Mouse (Mus musculus) lung, embryonic 15.5 days (tissue): ENCODE measurements around the gene Hnrnpd. TPM values are rescaled to one million over a fixed set of nuclear protein-coding genes. Genes with fewer than 3 reads are reported as not detected.

ENCODE experiments used
- ATAC-seq: fragments of 200-750 bp; cut with Nextera tagmentation; 2 replicates; pipeline ENCODE4 v1.8.0; 2017; ENCODE audit warnings: moderate number of reproducible peaks, borderline replicate concordance; ENCODE audit not compliant: low FRiP score, low TSS enrichment; ENCODE audit errors: extremely low read depth
- H3K27ac ChIP-seq: fragments of 300-500 bp; sonication (generic); 2 replicates; pipeline ENCODE4 v1.5.1; 2015; ENCODE audit warnings: moderate library complexity, mild to moderate bottlenecking, inconsistent platforms
- H3K27me3 ChIP-seq: fragments of 300-500 bp; sonication (generic); 2 replicates; pipeline ENCODE4 v1.6.1; 2015; ENCODE audit warnings: inconsistent platforms
- H3K36me3 ChIP-seq: fragments of 300-500 bp; sonication (generic); 2 replicates; pipeline ENCODE4 v1.6.1; 2015; ENCODE audit warnings: inconsistent platforms
- H3K4me1 ChIP-seq: fragments of 300-500 bp; sonication (generic); 2 replicates; pipeline ENCODE4 v1.6.1; 2015; ENCODE audit warnings: inconsistent platforms
- H3K4me2 ChIP-seq: fragments of 300-500 bp; sonication (generic); 2 replicates; pipeline ENCODE4 v1.6.1; 2015; ENCODE audit warnings: inconsistent platforms, mild to moderate bottlenecking, moderate library complexity
- H3K4me3 ChIP-seq: fragments of 300-500 bp; sonication (generic); 2 replicates; pipeline ENCODE4 v1.5.1; 2015; ENCODE audit warnings: mild to moderate bottlenecking, inconsistent platforms
- H3K9ac ChIP-seq: fragments of 300-500 bp; sonication (generic); 2 replicates; pipeline ENCODE4 v1.6.1; 2015; ENCODE audit warnings: inconsistent platforms
- H3K9me3 ChIP-seq: fragments of 300-500 bp; sonication (generic); 2 replicates; pipeline ENCODE4 v1.6.1; 2016; ENCODE audit warnings: inconsistent platforms
- WGBS: fragments of 180-500 bp; shearing (Covaris S2); methylation state at CpG from one replicate; pipeline ENCODE4 v1.1.7; 2015; 5-methylcytosine and 5-hydroxymethylcytosine counted together
- polyA plus RNA-seq: library from polyadenylated mRNA; unstranded; fragments of >200 nt; fragmentation: Nextera tagmentation; extraction: Ambion mirVana; gene quantifications from 2 replicates; pipeline ENCODE4 v1.2.1, GENCODE M21; 2015

The Hnrnpd gene
- polyA plus RNA-seq, 1 experiment from 2014 or later, result 201 TPM

- H3K4me2 ChIP-seq, result no peak overlapping the region
- H3K4me1 ChIP-seq, result no peaks in the 10 kb centered on the region
- H3K27ac ChIP-seq, result no peak overlapping the region
- H3K9ac ChIP-seq, result no peak overlapping the region
- 75% methylated on average over 7 of the region's 7 CpGs for WGBS
- H3K9me3 ChIP-seq, result no peaks in the 10 kb centered on the region
- no peaks in the 10 kb centered on the region for H3K36me3 ChIP-seq
- ATAC-seq, result no peak
- H3K27me3 ChIP-seq, result no peaks in the 10 kb centered on the region
- H3K4me3 ChIP-seq, result no peak overlapping the region
Measured at GRCm38 (mm10) chr5:100000048-100000447, 21.3 kb upstream of the Hnrnpd start.

- no peak overlapping the region for H3K4me2 ChIP-seq
- H3K9me3 ChIP-seq, result no peaks in the 10 kb centered on the region
- no peak overlapping the region for H3K27ac ChIP-seq
- H3K4me3 ChIP-seq, result no peak overlapping the region
- no peaks in the 10 kb centered on the region for H3K4me1 ChIP-seq
- H3K36me3 ChIP-seq, result no peaks in the 10 kb centered on the region
- no peaks in the 10 kb centered on the region for H3K27me3 ChIP-seq
- H3K9ac ChIP-seq, result no peak overlapping the region
- 93% methylated on average over 3 of the region's 3 CpGs for WGBS
- no peak for ATAC-seq
Measured at GRCm38 (mm10) chr5:99994680-99995079, 15.9 kb upstream of the Hnrnpd start.

DNA sequence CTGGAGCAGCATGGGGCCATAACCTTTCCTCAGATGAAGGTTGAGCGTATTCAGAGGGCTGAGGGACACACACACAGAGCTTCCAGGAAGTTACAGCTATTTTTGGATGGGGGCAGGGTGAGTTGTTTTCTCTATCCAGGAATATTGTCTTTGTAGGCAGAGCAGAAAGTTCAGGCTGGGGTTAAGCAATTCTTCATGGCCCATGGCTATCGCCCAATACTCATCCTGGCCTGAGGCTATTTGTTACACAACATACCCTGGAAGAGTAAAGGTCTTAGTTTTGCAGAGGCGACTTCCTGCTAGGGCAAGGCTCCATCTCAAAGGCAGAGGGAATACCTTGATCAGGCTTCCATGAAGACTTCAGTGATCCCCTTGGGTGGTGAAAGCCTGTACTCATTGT, 15.4 kb upstream of the Hnrnpd start:
- WGBS, result 63% methylated on average over 3 of the region's 3 CpGs
- Histone ChIP-seq H3K9me3 (no peaks in the 10 kb centered on the region), H3K36me3 (no peaks in the 10 kb centered on the region), H3K4me2 (no peak overlapping the region), H3K4me1 (no peaks in the 10 kb centered on the region), H3K9ac (no peak overlapping the region), H3K27me3 (no peaks in the 10 kb centered on the region), H3K27ac (no peak overlapping the region), H3K4me3 (no peak overlapping the region)
- ATAC-seq, result no peak

DNA sequence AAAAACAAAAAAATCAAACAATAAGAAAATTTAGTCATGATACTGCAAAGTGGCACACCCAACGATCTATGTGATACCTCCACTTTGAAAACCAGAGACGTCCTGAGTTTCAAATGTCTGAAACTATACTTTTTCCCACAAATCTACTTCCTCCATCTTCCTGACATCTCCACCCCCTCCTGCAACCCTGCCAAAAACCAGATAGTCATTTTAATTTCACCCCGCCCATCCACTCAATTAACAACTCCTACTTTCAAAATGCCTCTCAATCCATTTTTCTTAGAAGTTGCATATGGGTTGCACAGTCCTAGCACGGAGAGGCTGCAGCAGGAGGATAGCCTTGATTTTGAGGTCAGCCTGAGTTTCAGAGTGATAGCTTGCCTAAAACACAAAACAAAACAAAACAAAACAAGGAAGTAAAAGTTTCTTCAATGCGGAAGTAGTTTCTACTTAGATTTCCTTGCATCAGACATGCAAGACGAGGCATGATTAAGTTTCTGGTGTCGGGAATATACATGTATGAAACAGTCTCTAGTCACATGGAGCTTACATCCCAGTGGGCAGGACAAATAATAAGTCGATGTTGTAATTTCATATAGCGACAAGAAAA, 4.8 kb upstream of the Hnrnpd start:
- WGBS, result 75% methylated on average over 9 of the region's 9 CpGs
- Histone ChIP-seq H3K27ac (no peak overlapping the region), H3K4me1 (no peaks in the 10 kb centered on the region), H3K27me3 (no peaks in the 10 kb centered on the region), H3K4me2 (no peak overlapping the region), H3K4me3 (no peak overlapping the region), H3K36me3 (no peaks in the 10 kb centered on the region), H3K9me3 (no peaks in the 10 kb centered on the region), H3K9ac (no peak overlapping the region)
- ATAC-seq, result no peak

DNA sequence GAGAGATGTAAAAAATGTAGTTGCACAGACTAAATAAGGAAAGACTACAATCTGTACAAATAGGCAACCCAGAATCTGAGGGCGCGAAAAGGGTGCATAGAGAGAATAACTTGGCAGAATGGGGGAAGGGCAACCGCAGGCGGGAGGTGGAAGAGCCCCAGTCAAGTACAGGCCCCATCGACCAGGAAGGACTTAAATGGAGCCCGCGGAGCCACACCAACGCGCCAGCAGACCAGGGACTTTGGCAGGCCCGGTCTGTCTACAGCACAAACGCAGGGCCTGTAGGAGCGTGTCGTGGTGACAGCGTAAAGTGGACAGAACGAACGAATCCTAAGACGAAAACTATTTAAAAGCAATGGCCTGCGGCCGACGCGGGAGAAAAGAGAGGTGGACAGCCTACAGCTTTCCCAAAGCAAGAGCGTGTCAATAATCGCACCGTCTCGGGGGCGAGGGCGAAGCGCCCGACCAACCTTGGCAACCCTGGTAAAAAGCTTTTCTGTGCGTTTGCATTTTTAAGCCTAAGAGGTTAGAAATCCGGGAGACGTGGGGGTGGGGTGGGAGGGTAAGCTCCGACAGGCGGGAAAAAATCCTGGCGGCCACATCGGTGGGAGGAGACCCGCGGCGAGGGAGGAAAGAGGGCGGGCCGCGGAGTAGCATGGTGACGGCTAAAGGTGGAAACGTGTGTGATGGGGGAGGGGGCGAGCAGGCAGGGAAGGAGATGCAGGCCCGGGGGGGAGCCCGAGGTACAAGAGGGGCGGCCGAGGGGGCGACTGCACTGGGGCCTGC, 1.0 kb downstream of the Hnrnpd start:
- peak overlapping the region; percentile 99 for H3K27ac ChIP-seq
- no peaks in the 10 kb centered on the region for H3K9me3 ChIP-seq
- under 1% methylated on average over 45 of the region's 50 CpGs for WGBS
- peak overlapping the region; percentile 55 for H3K4me2 ChIP-seq
- peak; percentile 66 for ATAC-seq
- H3K4me3 ChIP-seq, result peak overlapping the region; percentile 88
- H3K27me3 ChIP-seq, result no peaks in the 10 kb centered on the region
- H3K36me3 ChIP-seq, result peaks cover 11% of the 10 kb centered on the region; the same call in 1 of the 2 replicates
- H3K4me1 ChIP-seq, result peaks cover 29% of the 10 kb centered on the region
- peak overlapping the region; percentile 100 for H3K9ac ChIP-seq

DNA sequence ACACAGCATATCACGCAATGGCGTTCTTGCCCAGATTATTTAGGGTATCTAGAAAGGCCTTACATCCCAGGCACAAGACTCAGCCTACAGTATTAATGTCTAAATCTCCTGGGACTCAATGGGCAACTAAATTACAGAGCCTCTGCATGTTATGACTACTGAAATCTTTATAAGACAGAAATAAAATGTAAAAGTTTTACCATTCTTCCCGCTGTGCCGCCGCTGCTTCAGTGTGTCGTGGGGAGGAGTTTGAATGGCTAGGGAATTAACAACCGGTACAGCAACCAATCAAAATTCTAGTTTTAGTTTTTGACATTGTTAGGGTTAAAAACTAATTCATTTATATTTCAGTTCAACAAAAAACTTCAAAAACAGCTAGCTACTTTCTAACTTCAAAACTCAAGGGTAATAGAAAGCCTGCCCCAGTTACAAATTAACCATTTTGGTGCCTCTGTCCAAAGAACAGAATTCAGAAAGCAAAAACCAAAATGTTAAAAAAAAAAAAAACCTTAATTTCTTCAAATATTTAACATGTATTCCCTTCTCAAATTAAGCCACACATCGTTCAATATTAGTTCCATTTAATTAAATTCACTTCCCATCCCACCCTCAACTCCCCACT, 2.3 kb downstream of the Hnrnpd start:
- peaks cover 30% of the 10 kb centered on the region for H3K4me1 ChIP-seq
- peaks cover 11% of the 10 kb centered on the region; the same call in 1 of the 2 replicates for H3K36me3 ChIP-seq
- H3K27me3 ChIP-seq, result no peaks in the 10 kb centered on the region
- no peaks in the 10 kb centered on the region for H3K9me3 ChIP-seq
- no peak overlapping the region for H3K27ac ChIP-seq
- peak overlapping the region; percentile 88 for H3K4me3 ChIP-seq
- WGBS, result 4% methylated on average over 8 of the region's 8 CpGs
- H3K4me2 ChIP-seq, result peak overlapping the region; percentile 55
- ATAC-seq, result no peak
- H3K9ac ChIP-seq, result peak overlapping the region; percentile 100

GRCm38 (mm10) chr5:99975776-99976175, 3.0 kb downstream of the Hnrnpd start:
- no peak overlapping the region for H3K9ac ChIP-seq
- 35% methylated on average over 1 of the region's 1 CpGs for WGBS
- ATAC-seq, result no peak

GRCm38 (mm10) chr5:99975061-99975460, 3.7 kb downstream of the Hnrnpd start:
- 29% methylated on average over 4 of the region's 4 CpGs for WGBS
- Histone ChIP-seq H3K9me3 (no peaks in the 10 kb centered on the region), H3K27ac (no peak overlapping the region), H3K9ac (no peak overlapping the region), H3K4me2 (peak overlapping the region; percentile 55), H3K4me3 (0 out of 2 replicates have a peak overlapping the region, but pooled peaks have one; percentile 5), H3K36me3 (peaks cover 19% of the 10 kb centered on the region; the same call in 1 of the 2 replicates), H3K27me3 (no peaks in the 10 kb centered on the region), H3K4me1 (peaks cover 30% of the 10 kb centered on the region)
- no peak for ATAC-seq

More at GRCm38 (mm10) chr5:99975776-99976175, 3.0 kb downstream of the Hnrnpd start:
- no peaks in the 10 kb centered on the region for H3K27me3 ChIP-seq
- H3K4me2 ChIP-seq, result peak overlapping the region; percentile 55
- peak overlapping the region; percentile 88 for H3K4me3 ChIP-seq
- H3K9me3 ChIP-seq, result no peaks in the 10 kb centered on the region
- H3K36me3 ChIP-seq, result peaks cover 14% of the 10 kb centered on the region; the same call in 1 of the 2 replicates
- H3K27ac ChIP-seq, result no peak overlapping the region
- peaks cover 30% of the 10 kb centered on the region for H3K4me1 ChIP-seq

- H3K36me3 ChIP-seq, result peaks cover 24% of the 10 kb centered on the region; the same call in 1 of the 2 replicates
- H3K9me3 ChIP-seq, result no peaks in the 10 kb centered on the region
- H3K4me2 ChIP-seq, result peak overlapping the region; percentile 55
- peaks cover 30% of the 10 kb centered on the region for H3K4me1 ChIP-seq
- no peak for ATAC-seq
- peak overlapping the region; percentile 5; the same call in 1 of the 2 replicates for H3K4me3 ChIP-seq
- no peak overlapping the region for H3K9ac ChIP-seq
- no peaks in the 10 kb centered on the region for H3K27me3 ChIP-seq
- WGBS, result 2% methylated on average over 2 of the region's 2 CpGs
- H3K27ac ChIP-seq, result no peak overlapping the region
Measured at GRCm38 (mm10) chr5:99973941-99974340, 4.8 kb downstream of the Hnrnpd start.

DNA sequence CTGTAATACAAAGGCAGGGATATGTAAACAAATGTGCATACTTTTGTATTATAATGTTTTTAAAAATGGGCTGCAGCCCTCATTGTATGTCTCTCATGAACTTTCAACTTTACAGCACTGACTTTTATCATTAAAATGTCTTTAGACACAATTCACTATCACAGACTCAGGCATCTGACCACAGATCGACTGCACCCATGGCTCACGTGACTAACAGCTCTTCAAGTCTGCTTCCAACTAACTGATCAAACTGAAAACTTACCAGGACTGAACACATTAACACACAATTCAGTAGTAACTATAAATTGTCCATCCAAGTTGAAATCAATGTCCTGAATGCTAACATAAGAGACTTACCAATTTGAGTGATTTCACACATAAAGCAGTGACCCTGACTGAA, 18.8 kb downstream of the Hnrnpd start:
- Histone ChIP-seq H3K4me1 (0 out of 2 replicates have a peak, but pooled peaks cover 5% of the 10 kb centered on the region), H3K27me3 (no peaks in the 10 kb centered on the region), H3K9me3 (no peaks in the 10 kb centered on the region), H3K27ac (no peak overlapping the region), H3K4me2 (no peak overlapping the region), H3K4me3 (no peak overlapping the region), H3K36me3 (peaks cover 54% of the 10 kb centered on the region), H3K9ac (no peak overlapping the region)
- WGBS, result 74% methylated on average over 2 of the region's 2 CpGs
- ATAC-seq, result no peak

- Histone ChIP-seq H3K4me3 (no peak overlapping the region), H3K4me1 (0 out of 2 replicates have a peak, but pooled peaks cover 5% of the 10 kb centered on the region), H3K27me3 (no peaks in the 10 kb centered on the region), H3K9ac (no peak overlapping the region), H3K9me3 (no peaks in the 10 kb centered on the region), H3K4me2 (no peak overlapping the region), H3K36me3 (peaks cover 49% of the 10 kb centered on the region), H3K27ac (no peak overlapping the region)
- ATAC-seq, result no peak
- 71% methylated on average over 2 of the region's 2 CpGs for WGBS
Measured at GRCm38 (mm10) chr5:99959236-99959936, 19.4 kb downstream of the Hnrnpd start.
